Comparison of ENCODE assay signal across 8 mouse cellular contexts in genomic region chr6:88843241-88843640, GRCm38 (mm10). TPM values are rescaled to one million over a fixed set of nuclear protein-coding genes. Genes with fewer than 3 reads are reported as not detected.
DNase-seq lines count a peak whose midpoint lies in the region; ATAC-seq and TF ChIP-seq lines count a peak whose summit lies in the region.

No protein-coding gene starts in this region.

- TF ChIP-seq CTCF in left cerebral cortex, adult 2 months (IDR thresholded peaks at IDR 0.05) = no peak

- H3K4me3 ChIP-seq in left cerebral cortex, adult 2 months = peak overlapping the region; percentile 93
- H3K4me3 ChIP-seq in forebrain, embryonic 10.5 days = peak overlapping the region; percentile 83
- peak overlapping the region; percentile 79 for H3K4me3 ChIP-seq in intestine, embryonic 16.5 days (ENCODE audit: low read length)
- peak overlapping the region; percentile 68 for H3K4me3 ChIP-seq in neural tube, embryonic 13.5 days

- H3K27me3 ChIP-seq in forebrain, embryonic 10.5 days (ENCODE audit: poor library complexity, severe bottlenecking) = no peaks in the 10 kb centered on the region
- no peaks in the 10 kb centered on the region for H3K27me3 ChIP-seq in intestine, embryonic 16.5 days (replicated peaks; ENCODE audit: control insufficient read depth, insufficient read depth, low read length)
- H3K27me3 ChIP-seq in neural tube, embryonic 13.5 days = no peaks in the 10 kb centered on the region

- intact Hi-C loops in left cerebral cortex, adult 2 months (cut with DNase I) = no loop called here
- intact Hi-C loops in left cerebral cortex, postnatal 25 days (cut with DNase I) = no loop called here

- H3K4me1 ChIP-seq in forebrain, embryonic 10.5 days = peaks cover 23% of the 10 kb centered on the region
- peaks cover 15% of the 10 kb centered on the region for H3K4me1 ChIP-seq in intestine, embryonic 16.5 days (ENCODE audit: control insufficient read depth, insufficient read depth, low read length)
- peaks cover 45% of the 10 kb centered on the region for H3K4me1 ChIP-seq in neural tube, embryonic 13.5 days (replicated peaks)

- H3K36me3 ChIP-seq in forebrain, embryonic 10.5 days (replicated peaks) = peaks cover 14% of the 10 kb centered on the region
- H3K36me3 ChIP-seq in intestine, embryonic 16.5 days (ENCODE audit: control insufficient read depth, insufficient read depth, low read length) = peaks cover 5% of the 10 kb centered on the region; the same call in 1 of the 2 replicates
- peaks cover 63% of the 10 kb centered on the region for H3K36me3 ChIP-seq in neural tube, embryonic 13.5 days

- peak overlapping the region; percentile 94; the same call in 1 of the 2 replicates for H3K27ac ChIP-seq in left cerebral cortex, adult 2 months
- H3K27ac ChIP-seq in forebrain, embryonic 10.5 days = peak overlapping the region; percentile 88
- H3K27ac ChIP-seq in intestine, embryonic 16.5 days (ENCODE audit: low read length) = no peak overlapping the region
- H3K27ac ChIP-seq in neural tube, embryonic 13.5 days (replicated peaks) = peak overlapping the region; percentile 91

- H3K9me3 ChIP-seq in forebrain, embryonic 10.5 days = no peaks in the 10 kb centered on the region
- no peaks in the 10 kb centered on the region for H3K9me3 ChIP-seq in intestine, embryonic 16.5 days (ENCODE audit: control insufficient read depth, low read length)
- no peaks in the 10 kb centered on the region for H3K9me3 ChIP-seq in neural tube, embryonic 13.5 days

- peak overlapping the region; percentile 86 for H3K9ac ChIP-seq in intestine, embryonic 16.5 days (ENCODE audit: low read depth, low read length)
- peak overlapping the region; percentile 75 for H3K9ac ChIP-seq in neural tube, embryonic 13.5 days

- ATAC-seq in intestine, embryonic 16.5 days = no peak
- no peak for ATAC-seq in neural tube, embryonic 13.5 days (ENCODE audit: low read depth)

- peak overlapping the region; percentile 86 for H3K4me2 ChIP-seq in intestine, embryonic 16.5 days (ENCODE audit: low read depth, low read length)
- H3K4me2 ChIP-seq in neural tube, embryonic 13.5 days = peak overlapping the region; percentile 79

- 71% methylated on average over 7 of the region's 7 CpGs for WGBS in forebrain, embryonic 10.5 days
- 75% methylated on average over 7 of the region's 7 CpGs for WGBS in intestine, embryonic 16.5 days
- WGBS in neural tube, embryonic 13.5 days = 74% methylated on average over 7 of the region's 7 CpGs

- no peak for DNase-seq in left cerebral cortex, adult 2 months (ENCODE audit: extremely low spot score in 1 of 2, low spot score in 2 of 2)
- DNase-seq in left cerebral cortex, postnatal 25 days (ENCODE audit: low spot score in 2 of 2) = no peak
- no peak for DNase-seq in forebrain, embryonic 10.5 days (ENCODE audit: extremely low spot score, low spot score)
- DNase-seq in cerebellum, adult 11 months = no peak
- no peak for DNase-seq in thymus, postnatal 36 days
- no peak for DNase-seq in layer of hippocampus, adult 9-10 months (ENCODE audit: low spot score)

RNA-seq across cellular contexts. Expression of gene Abtb1, which starts 1.5 kb away (rescaled TPM):
- total RNA-seq in left cerebral cortex, adult 2 months (2021) = 10 to 100 TPM; 39.7 to 40.5 TPM
- total RNA-seq in left cerebral cortex, postnatal 25 days (2021) = 10 to 100 TPM; 34.8 to 35.3 TPM
- 20.8 and 21.5 TPM in 2 replicates for polyA plus RNA-seq in forebrain, embryonic 10.5 days (2016; fragmentation: Nextera tagmentation; extraction: Ambion mirVana)
- 26.6 and 29.2 TPM in 2 replicates for polyA plus RNA-seq in intestine, embryonic 16.5 days (2015; fragmentation: Nextera tagmentation; extraction: Ambion mirVana)
- 43.1 and 43.4 TPM in 2 replicates for polyA plus RNA-seq in neural tube, embryonic 13.5 days (2015; fragmentation: Nextera tagmentation; extraction: Ambion mirVana)

RNA-seq across cellular contexts. Expression of gene Podxl2, which starts 31.6 kb away (rescaled TPM):
- total RNA-seq in left cerebral cortex, adult 2 months (2021) = 100 to 1,000 TPM; 196 to 201 TPM
- total RNA-seq in left cerebral cortex, postnatal 25 days (2021) = 100 to 1,000 TPM; 173 to 180 TPM
- 44.7 and 52.8 TPM in 2 replicates for polyA plus RNA-seq in forebrain, embryonic 10.5 days (2016; fragmentation: Nextera tagmentation; extraction: Ambion mirVana)
- polyA plus RNA-seq in intestine, embryonic 16.5 days (2015; fragmentation: Nextera tagmentation; extraction: Ambion mirVana) = 32.0 and 35.6 TPM in 2 replicates
- 548 and 565 TPM in 2 replicates for polyA plus RNA-seq in neural tube, embryonic 13.5 days (2015; fragmentation: Nextera tagmentation; extraction: Ambion mirVana)

RNA-seq across cellular contexts. Expression of gene Mcm2, which starts 55.3 kb away (rescaled TPM):
- 1 to 10 TPM; 2.1 to 4.5 TPM for total RNA-seq in left cerebral cortex, adult 2 months (2021)
- 1 to 10 TPM; 3.2 to 4.9 TPM for total RNA-seq in left cerebral cortex, postnatal 25 days (2021)
- 305 and 322 TPM in 2 replicates for polyA plus RNA-seq in forebrain, embryonic 10.5 days (2016; fragmentation: Nextera tagmentation; extraction: Ambion mirVana)
- polyA plus RNA-seq in intestine, embryonic 16.5 days (2015; fragmentation: Nextera tagmentation; extraction: Ambion mirVana) = 90.1 and 101 TPM in 2 replicates
- polyA plus RNA-seq in neural tube, embryonic 13.5 days (2015; fragmentation: Nextera tagmentation; extraction: Ambion mirVana) = 33.5 and 40.5 TPM in 2 replicates

RNA-seq across cellular contexts. Expression of gene Tpra1, which starts 58.8 kb away (rescaled TPM):
- 10 to 100 TPM; 50.8 to 53.6 TPM for total RNA-seq in left cerebral cortex, adult 2 months (2021)
- 10 to 100 TPM; 39.2 to 46.8 TPM for total RNA-seq in left cerebral cortex, postnatal 25 days (2021)
- 47.9 and 51.5 TPM in 2 replicates for polyA plus RNA-seq in forebrain, embryonic 10.5 days (2016; fragmentation: Nextera tagmentation; extraction: Ambion mirVana)
- polyA plus RNA-seq in intestine, embryonic 16.5 days (2015; fragmentation: Nextera tagmentation; extraction: Ambion mirVana) = 73.7 and 77.0 TPM in 2 replicates
- polyA plus RNA-seq in neural tube, embryonic 13.5 days (2015; fragmentation: Nextera tagmentation; extraction: Ambion mirVana) = 75.6 and 76.1 TPM in 2 replicates

Comparison
In these comparisons a context has a peak if more than half of its experiments do, and no peak if none do; other contexts are left out.
1. RNA of gene Podxl2, which starts 31.6 kb away (polyA plus RNA-seq): 548 to 565 TPM in neural tube, embryonic 13.5 days; 44.7 to 52.8 TPM in forebrain, embryonic 10.5 days and 32.0 to 35.6 TPM in intestine, embryonic 16.5 days; every median in the first group is over 10 times any median in the second.
2. Peak in every context shown above with its lines, with median percentiles within 50 percentile points of each other: H3K4me3 ChIP-seq.